ENCODE assay signal across 10 mouse cellular contexts in genomic region chr2:93659004-93659403, GRCm38 (mm10). TPM values are rescaled to one million over a fixed set of nuclear protein-coding genes. Genes with fewer than 3 reads are reported as not detected.
DNase-seq lines count a peak whose midpoint lies in the region; ATAC-seq and TF ChIP-seq lines count a peak whose summit lies in the region.
"Had no signal": no experiment of that assay in that cellular context is flagged by ENCODE, and none has a peak within 500 bp of the region (broad histone marks: within the 10 kb centered on the region; RNA-seq: fewer than 3 reads in every experiment).

No protein-coding gene starts in this region.

- H3K27me3 ChIP-seq in liver, adult 2 months (ENCODE audit: control insufficient read depth, insufficient read depth, low read length), result no peaks in the 10 kb centered on the region
- H3K27me3 ChIP-seq in liver, embryonic 11.5 days (replicated peaks; ENCODE audit: control insufficient read depth, insufficient read depth, low read length), result 0 out of 2 replicates have a peak, but pooled peaks cover 6% of the 10 kb centered on the region
- H3K27me3 ChIP-seq in midbrain, embryonic 13.5 days, result peaks cover 79% of the 10 kb centered on the region

- no peaks in the 10 kb centered on the region for H3K4me1 ChIP-seq in liver, adult 2 months (ENCODE audit: control insufficient read depth, insufficient read depth, low read length)
- H3K4me1 ChIP-seq in liver, embryonic 11.5 days (replicated peaks; ENCODE audit: control insufficient read depth, insufficient read depth, low read length), result no peaks in the 10 kb centered on the region
- H3K4me1 ChIP-seq in midbrain, embryonic 13.5 days (replicated peaks), result peaks cover 10% of the 10 kb centered on the region

- H3K9ac ChIP-seq in liver, adult 2 months (ENCODE audit: low read depth, low read length), result no peak overlapping the region
- H3K9ac ChIP-seq in liver, embryonic 11.5 days (ENCODE audit: low read depth, low read length), result no peak overlapping the region
- no peak overlapping the region for H3K9ac ChIP-seq in midbrain, embryonic 13.5 days (replicated peaks)
- H3K9ac ChIP-seq: hindbrain, embryonic 15.5 days; midbrain, embryonic 12.5 days had no signal

- no peaks in the 10 kb centered on the region for H3K9me3 ChIP-seq in liver, embryonic 11.5 days (ENCODE audit: control insufficient read depth, low read length)
- H3K9me3 ChIP-seq in midbrain, embryonic 13.5 days, result peaks cover 4% of the 10 kb centered on the region; the same call in 1 of the 2 replicates
- H3K9me3 ChIP-seq: hindbrain, embryonic 15.5 days; midbrain, embryonic 12.5 days had no signal

- no peaks in the 10 kb centered on the region for H3K79me2 ChIP-seq in liver, adult 2 months (ENCODE audit: control insufficient read depth, insufficient read depth, low read length)

- WGBS in liver, adult 2 months, result 49% methylated on average over 3 of the region's 3 CpGs
- 22% methylated on average over 3 of the region's 3 CpGs for WGBS in liver, embryonic 11.5 days
- WGBS in midbrain, embryonic 13.5 days, result 35% methylated on average over 3 of the region's 3 CpGs

- TF ChIP-seq POLR2A in liver, adult 2 months (IDR thresholded peaks at IDR 0.05; ENCODE audit: extremely low read depth, insufficient read depth, low read length), result no peak

- H3K4me2 ChIP-seq in liver, embryonic 11.5 days, result no peak overlapping the region
- no peak overlapping the region for H3K4me2 ChIP-seq in midbrain, embryonic 13.5 days (replicated peaks)
- H3K4me2 ChIP-seq: hindbrain, embryonic 15.5 days; midbrain, embryonic 12.5 days had no signal

- H3K36me3 ChIP-seq in liver, adult 2 months (ENCODE audit: control insufficient read depth, insufficient read depth, low read length), result no peaks in the 10 kb centered on the region
- H3K36me3 ChIP-seq in liver, embryonic 11.5 days (ENCODE audit: control insufficient read depth, insufficient read depth, low read length), result no peaks in the 10 kb centered on the region
- H3K36me3 ChIP-seq in midbrain, embryonic 13.5 days, result no peaks in the 10 kb centered on the region
- H3K36me3 ChIP-seq: hindbrain, embryonic 15.5 days; midbrain, embryonic 12.5 days had no signal

- H3K4me3 ChIP-seq in liver, adult 2 months (ENCODE audit: insufficient read depth, low read depth, low read length), result no peak overlapping the region
- H3K4me3 ChIP-seq in liver, embryonic 11.5 days (ENCODE audit: low read depth, low read length), result no peak overlapping the region
- no peak overlapping the region for H3K4me3 ChIP-seq in layer of hippocampus, adult 2 months
- H3K4me3 ChIP-seq in midbrain, embryonic 13.5 days (replicated peaks), result no peak overlapping the region
- H3K4me3 ChIP-seq: hindbrain, embryonic 15.5 days; midbrain, embryonic 12.5 days had no signal

- no peak overlapping the region for H3K27ac ChIP-seq in liver, adult 2 months (replicated peaks; ENCODE audit: insufficient read depth, low read depth, low read length)
- no peak overlapping the region for H3K27ac ChIP-seq in liver, embryonic 11.5 days (ENCODE audit: low read depth, low read length)
- no peak overlapping the region for H3K27ac ChIP-seq in layer of hippocampus, adult 2 months
- H3K27ac ChIP-seq in midbrain, embryonic 13.5 days, result no peak overlapping the region
- H3K27ac ChIP-seq: hindbrain, embryonic 15.5 days; midbrain, embryonic 12.5 days had no signal

- peak; percentile 52 to 53 for DNase-seq in cerebellum, postnatal 25 days
- no peak for DNase-seq in cerebellum, adult 9-11 months
- DNase-seq in liver, adult 2 months (ENCODE audit: extremely low read depth, low read depth, low spot score), result peak; percentile 24
- no peak for DNase-seq in liver, embryonic 11.5 days (ENCODE audit: low spot score)
- DNase-seq in NIH3T3 (ENCODE audit: low read depth), result peak; percentile 51
- DNase-seq in layer of hippocampus, adult 2 months (ENCODE audit: low spot score in 2 of 2), result peak; percentile 33 to 54
- DNase-seq in urinary bladder, postnatal 25 days (ENCODE audit: low spot score), result no peak

- no peak for ATAC-seq in liver, embryonic 11.5 days (replicated peaks; ENCODE audit: low FRiP score)
- no peak for ATAC-seq in midbrain, embryonic 13.5 days

- peak; percentile 67 for TF ChIP-seq CTCF in liver, adult 2 months (IDR thresholded peaks at IDR 0.05; ENCODE audit: low read depth, low read length)
- TF ChIP-seq CTCF in layer of hippocampus, adult 2 months (conservative IDR thresholded peaks at IDR 0.05), result peak; percentile 99

RNA-seq across cellular contexts. Expression of gene Alx4, which starts 16.8 kb away (rescaled TPM):
- total RNA-seq in liver, adult 2 months (2014; rRNA removed), result not detected in 2 replicates
- not detected in 2 replicates for polyA plus RNA-seq in liver, adult 2 months (2012; rRNA removed)
- 0.97 and 1.7 TPM in 2 replicates for polyA plus RNA-seq in liver, embryonic 11.5 days (2014; fragmentation: Nextera tagmentation; extraction: Ambion mirVana)
- 1 to 10 TPM in 1 of 2 experiments, under 1 TPM in 1; 0.71 to 1.3 TPM for total RNA-seq in layer of hippocampus, adult 2 months (2021)
- polyA plus RNA-seq in midbrain, embryonic 13.5 days (2015; fragmentation: Nextera tagmentation; extraction: Ambion mirVana), result 0.63 and 0.74 TPM in 2 replicates

Comparison
In these comparisons a context has a peak if more than half of its experiments do, and no peak if none do; other contexts are left out.
1. DNase-seq: peak in cerebellum, postnatal 25 days (2 of 2), liver, adult 2 months (single experiment), NIH3T3 (single experiment) and layer of hippocampus, adult 2 months (2 of 2); none in cerebellum, adult 9-11 months (single experiment), liver, embryonic 11.5 days (single experiment) and urinary bladder, postnatal 25 days (single experiment).